Mouse (Mus musculus): ENCODE measurements around the gene Kdm6a. TPM values are rescaled to one million over a fixed set of nuclear protein-coding genes. Genes with fewer than 3 reads are reported as not detected.

The Kdm6a gene
- polyA plus RNA-seq (2012; rRNA removed), result 21.6 and 33.4 TPM in 2 replicates

DNA sequence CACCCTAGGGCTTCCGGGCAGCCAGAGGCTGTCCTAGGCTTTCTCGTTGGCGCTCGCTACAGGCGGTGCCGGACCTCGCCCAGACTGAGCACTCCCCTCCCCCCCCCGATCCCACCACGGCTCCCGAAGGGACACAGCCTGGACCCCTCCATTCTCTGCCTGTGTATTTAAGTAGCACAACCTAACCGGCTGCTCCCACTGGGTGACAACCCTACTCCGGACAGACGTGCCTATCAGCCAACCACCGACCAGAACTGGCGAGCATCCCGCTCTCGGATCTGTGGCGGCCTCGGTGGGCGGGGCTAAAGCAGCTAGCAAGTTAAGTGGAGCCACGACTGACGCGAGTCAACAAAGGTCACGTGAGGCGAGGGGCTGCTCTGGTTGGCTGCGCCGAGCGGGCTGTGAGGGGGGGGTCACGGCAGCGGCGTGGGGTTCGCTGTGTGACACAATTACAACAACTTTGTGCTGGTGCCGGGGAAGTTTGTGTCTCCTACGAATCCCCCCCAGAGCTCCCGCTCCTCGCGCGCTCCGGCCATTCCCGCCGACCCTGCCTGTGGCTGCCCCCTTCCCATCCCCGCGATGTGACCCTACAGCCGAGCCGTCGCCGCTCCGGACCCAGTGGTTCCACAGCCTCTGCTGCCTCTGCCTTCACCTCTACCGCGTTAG lies at the start of gene Kdm6a:
TSS of gene Kdm6a (plus strand) at position 384 of the 666 bp plus-strand sequence.

DNA sequence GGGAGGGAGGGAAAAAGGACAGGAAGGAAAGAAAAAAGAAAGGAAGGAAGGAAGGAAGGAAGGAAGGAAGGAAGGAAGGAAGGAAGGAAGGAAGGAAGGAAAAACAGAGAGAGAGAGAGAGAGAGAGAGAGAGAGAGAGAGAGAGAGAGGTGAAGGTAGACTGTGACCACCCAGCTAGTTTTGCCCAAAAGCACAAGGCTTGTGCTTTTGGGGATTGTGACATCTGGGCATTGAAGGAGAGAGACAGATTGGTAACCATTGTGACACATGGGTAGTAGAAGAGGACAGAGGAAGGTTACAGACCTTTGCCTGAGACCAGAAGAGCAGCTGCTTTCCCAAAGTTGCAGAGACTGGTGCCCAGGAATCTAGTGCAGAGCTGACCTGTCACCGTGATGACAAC lies 16.8 kb upstream of the Kdm6a start, which contains the start of gene Dusp21:
TSS of gene Dusp21 (plus strand) at position 301 of the 400 bp plus-strand sequence.

Other genes starting within 250 kb of the Kdm6a start
- not detected in 2 replicates for gene Dusp21, start 16.7 kb upstream of the Kdm6a start, polyA plus RNA-seq (2012; rRNA removed)

Measured in ovary, adult 2 months (tissue).